Mouse (Mus musculus) small intestine, adult 2 months (tissue): Measurements from ENCODE around the gene Stn1. TPM values are rescaled to one million over a fixed set of nuclear protein-coding genes. Genes with fewer than 3 reads are reported as not detected.

ENCODE experiments used
- H3K27ac ChIP-seq: fragments of 200-500 bp; 2 replicates; pipeline ENCODE4 v1.5.1; 2012; ENCODE audit warnings: low read depth, low read length, control low read depth, inconsistent platforms; ENCODE audit not compliant: insufficient read depth
- H3K27me3 ChIP-seq: fragments of 200-500 bp; 2 replicates; pipeline ENCODE4 v1.6.1; 2012; ENCODE audit warnings: mild to moderate bottlenecking, moderate library complexity, low read length, inconsistent platforms; ENCODE audit not compliant: control insufficient read depth, insufficient read depth
- H3K36me3 ChIP-seq: fragments of 200-500 bp; 2 replicates; pipeline ENCODE4 v1.6.1; 2012; ENCODE audit warnings: mild to moderate bottlenecking, low read length, control low read depth, inconsistent platforms; ENCODE audit not compliant: control insufficient read depth, insufficient read depth
- H3K4me1 ChIP-seq: fragments of 200-500 bp; 2 replicates; pipeline ENCODE4 v1.6.1; 2012; ENCODE audit warnings: low read length, inconsistent platforms, mixed read lengths; ENCODE audit not compliant: control insufficient read depth, insufficient read depth, insufficient read length
- H3K4me3 ChIP-seq: fragments of 200-500 bp; 2 replicates; pipeline ENCODE4 v1.5.1; 2012; ENCODE audit warnings: low read depth, mild to moderate bottlenecking, control low read depth, inconsistent platforms, low read length, moderate library complexity
- CTCF ChIP-seq: fragments of 200-500 bp; IDR thresholded peaks from 2 replicates; pipeline ENCODE4 v1.5.1; 2012; ENCODE audit warnings: low read depth, mild to moderate bottlenecking, control low read depth, inconsistent platforms, low read length, moderate library complexity, mixed read lengths; ENCODE audit not compliant: insufficient replicate concordance, insufficient read length; ENCODE audit errors: extremely low read depth
- POLR2A ChIP-seq: fragments of 200-500 bp; IDR thresholded peaks from 2 replicates; pipeline ENCODE4 v1.6.1; 2012; ENCODE audit warnings: low read depth, mild to moderate bottlenecking, control low read depth, inconsistent platforms, low read length, moderate library complexity
- WGBS: fragments of 180-500 bp; shearing (Covaris S2); methylation state at CpG from one replicate; pipeline ENCODE4 v1.1.7; 2018; 5-methylcytosine and 5-hydroxymethylcytosine counted together
- polyA plus RNA-seq: library from polyadenylated mRNA; depleted of rRNA; stranded (reverse); fragments of >200 nt; gene quantifications from 2 replicates; pipeline ENCODE4 v1.2.3, GENCODE M21; 2012; rRNA removed

Stn1 gene
- polyA plus RNA-seq, result 9.2 and 15.0 TPM in 2 replicates

GRCm38 (mm10) chr19:47537300-47537792 is at the start of gene Stn1:
Gene Stn1 (minus strand): TSS chr19:47537507.
- H3K27me3 ChIP-seq, result no peaks in the 10 kb centered on the region
- H3K36me3 ChIP-seq, result no peaks in the 10 kb centered on the region
- peak within 1 kb of the TSS; percentile 87 for H3K27ac ChIP-seq
- H3K4me1 ChIP-seq, result peaks cover 16% of the 10 kb centered on the region; the same call in 1 of the 2 replicates
- peak within 1 kb of the TSS; percentile 79 for H3K4me3 ChIP-seq
- WGBS, result 5% methylated on average over 10 of the region's 10 CpGs
- TF ChIP-seq POLR2A (no peak), CTCF (no peak)

- Histone ChIP-seq H3K27ac (no peak overlapping the region), H3K4me3 (no peak overlapping the region), H3K4me1 (peaks cover 3% of the 10 kb centered on the region; the same call in 1 of the 2 replicates), H3K27me3 (no peaks in the 10 kb centered on the region), H3K36me3 (no peaks in the 10 kb centered on the region)
- TF ChIP-seq CTCF, result no peak
- TF ChIP-seq POLR2A, result no peak
- WGBS, result 49% methylated on average over 1 of the region's 1 CpGs
These were observed 49.7 kb upstream of the Stn1 start for GRCm38 (mm10) chr19:47587009-47587408.

- Histone ChIP-seq H3K27me3 (no peaks in the 10 kb centered on the region), H3K4me3 (no peak overlapping the region), H3K27ac (no peak overlapping the region), H3K4me1 (peaks cover 3% of the 10 kb centered on the region; the same call in 1 of the 2 replicates), H3K36me3 (no peaks in the 10 kb centered on the region)
- 92% methylated on average over 1 of the region's 1 CpGs for WGBS
- TF ChIP-seq POLR2A, result no peak
- TF ChIP-seq CTCF, result no peak
These were observed 48.5 kb upstream of the Stn1 start for GRCm38 (mm10) chr19:47585772-47586171.

- TF ChIP-seq POLR2A, result 0 out of 2 replicates have a peak, but pooled peaks have one; percentile 34
- TF ChIP-seq CTCF, result no peak
- Histone ChIP-seq H3K27ac (peak overlapping the region; percentile 67), H3K27me3 (no peaks in the 10 kb centered on the region), H3K36me3 (no peaks in the 10 kb centered on the region), H3K4me3 (peak overlapping the region; percentile 74), H3K4me1 (peaks cover 2% of the 10 kb centered on the region)
- under 1% methylated on average over 96 of the region's 96 CpGs for WGBS
These were observed 42.7 kb upstream of the Stn1 start for GRCm38 (mm10) chr19:47579788-47580631.

GRCm38 (mm10) chr19:47579225-47579787 is 42.0 kb upstream of the Stn1 start, which contains the start of gene Slk:
Gene Slk (plus strand): TSS chr19:47579678.
- WGBS, result under 1% methylated on average over 83 of the region's 83 CpGs
- Histone ChIP-seq H3K27me3 (no peaks in the 10 kb centered on the region), H3K27ac (peak within 1 kb of the TSS; percentile 95), H3K36me3 (no peaks in the 10 kb centered on the region), H3K4me3 (peak within 1 kb of the TSS; percentile 74), H3K4me1 (peaks cover 2% of the 10 kb centered on the region)
- TF ChIP-seq CTCF (no peak), POLR2A (peak; percentile 88)

GRCm38 (mm10) chr19:47578581-47579224 is 41.4 kb upstream of the Stn1 start:
- Histone ChIP-seq H3K27ac (peak overlapping the region; percentile 95), H3K4me1 (peaks cover 2% of the 10 kb centered on the region), H3K36me3 (no peaks in the 10 kb centered on the region), H3K4me3 (peak overlapping the region; percentile 74), H3K27me3 (no peaks in the 10 kb centered on the region)
- WGBS, result 11% methylated on average over 13 of the region's 13 CpGs
- TF ChIP-seq CTCF, result no peak
- no peak for TF ChIP-seq POLR2A
